Comparison of ENCODE assay signal across 10 mouse cellular contexts in the genomic region with DNA sequence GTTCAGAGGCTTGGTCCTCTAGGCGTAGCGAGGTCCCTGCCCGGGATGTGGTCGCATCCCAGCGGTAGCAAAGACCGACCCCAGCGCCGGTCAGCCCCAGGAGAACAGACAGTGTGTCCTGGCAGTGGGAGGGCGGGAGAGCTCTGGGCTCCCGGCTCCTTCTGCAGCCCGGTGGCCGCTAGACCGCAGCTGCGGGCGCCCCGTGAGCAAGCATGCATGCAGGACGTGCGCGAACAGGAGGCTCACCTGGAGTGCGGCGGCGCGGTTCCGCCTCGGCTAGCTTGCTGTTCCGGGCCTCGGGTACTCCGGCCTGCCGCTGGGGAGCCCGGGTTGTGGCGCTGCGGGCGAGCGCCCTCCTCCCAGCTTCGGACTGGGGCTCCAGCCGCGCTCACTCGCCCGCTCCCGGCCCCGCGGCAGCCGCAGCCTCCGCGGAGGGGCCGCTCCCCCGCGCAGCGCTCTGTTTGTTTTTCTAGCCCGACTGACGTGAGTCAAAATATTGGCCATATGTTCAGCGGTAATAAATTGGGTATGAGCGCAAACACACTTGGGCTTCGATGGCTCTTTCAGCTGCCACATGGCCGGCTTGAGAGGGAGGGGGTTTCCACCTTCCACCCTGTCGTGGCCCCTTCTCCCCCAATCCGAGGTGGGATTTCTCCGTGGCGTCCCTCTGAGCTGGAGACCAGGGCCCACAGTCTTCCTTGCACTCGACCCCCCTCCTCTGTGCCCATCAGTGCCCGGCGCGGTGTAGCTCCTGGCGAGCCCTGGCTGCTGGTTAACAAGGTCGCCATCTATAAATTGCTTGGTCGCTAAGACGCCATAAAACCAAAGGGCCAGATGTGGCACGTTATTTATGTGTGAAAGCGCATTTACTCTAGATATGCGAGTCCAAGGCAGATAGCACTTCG. TPM values are rescaled to one million over a fixed set of nuclear protein-coding genes. Genes with fewer than 3 reads are reported as not detected.
DNase-seq lines count a peak whose midpoint lies in the region; ATAC-seq and TF ChIP-seq lines count a peak whose summit lies in the region.
"Had no signal": no experiment of that assay in that cellular context is flagged by ENCODE, and none has a peak within 500 bp of the region (broad histone marks: within the 10 kb centered on the region; RNA-seq: fewer than 3 reads in every experiment).

No protein-coding gene starts in this region.

- no peak for TF ChIP-seq CTCF in heart, adult 2 months (IDR thresholded peaks at IDR 0.05)

- TF ChIP-seq EP300 in heart, adult 2 months (IDR thresholded peaks at IDR 0.05; ENCODE audit: insufficient read depth, low read depth, low read length): no peak

- H3K79me2 ChIP-seq in heart, adult 2 months (replicated peaks; ENCODE audit: control insufficient read depth, insufficient read depth, low read length): no peaks in the 10 kb centered on the region

- H3K27ac ChIP-seq in heart, embryonic 16.5 days (ENCODE audit: low read length): no peak overlapping the region
- no peak overlapping the region for H3K27ac ChIP-seq in heart, adult 2 months
- H3K27ac ChIP-seq in hindbrain, embryonic 14.5 days: no peak overlapping the region
- peak overlapping the region; percentile 28; the same call in 1 of the 2 replicates for H3K27ac ChIP-seq in midbrain, embryonic 16.5 days (ENCODE audit: low read length)

- H3K4me3 ChIP-seq in heart, embryonic 16.5 days (ENCODE audit: low read length): peak overlapping the region; percentile 48
- no peak overlapping the region for H3K4me3 ChIP-seq in heart, adult 2 months
- peak overlapping the region; percentile 27 for H3K4me3 ChIP-seq in hindbrain, embryonic 14.5 days (replicated peaks; ENCODE audit: low read length)
- peak overlapping the region; percentile 40 for H3K4me3 ChIP-seq in midbrain, embryonic 16.5 days (ENCODE audit: low read depth, low read length)

- WGBS in heart, embryonic 16.5 days: 1% methylated on average over 61 of the region's 71 CpGs
- 1% methylated on average over 71 of the region's 71 CpGs for WGBS in heart, adult 2 months
- under 1% methylated on average over 67 of the region's 71 CpGs for whole genome bisulfite sequencing in hindbrain, embryonic 14.5 days
- under 1% methylated on average over 69 of the region's 71 CpGs for WGBS in midbrain, embryonic 16.5 days

- H3K9ac ChIP-seq in heart, embryonic 16.5 days (ENCODE audit: low read length): no peak overlapping the region; the same call in 1 of the 2 replicates
- no peak overlapping the region for H3K9ac ChIP-seq in heart, adult 2 months (ENCODE audit: low read depth, low read length)
- no peak overlapping the region; the same call in 1 of the 2 replicates for H3K9ac ChIP-seq in hindbrain, embryonic 14.5 days
- peak overlapping the region; percentile 56 for H3K9ac ChIP-seq in midbrain, embryonic 16.5 days (ENCODE audit: low read depth, low read length)

- peaks cover 15% of the 10 kb centered on the region for H3K4me1 ChIP-seq in heart, embryonic 16.5 days (ENCODE audit: control insufficient read depth, insufficient read depth, low read length)
- no peaks in the 10 kb centered on the region for H3K4me1 ChIP-seq in heart, adult 2 months (ENCODE audit: control insufficient read depth, insufficient read depth, low read length)
- peaks cover 17% of the 10 kb centered on the region for H3K4me1 ChIP-seq in hindbrain, embryonic 14.5 days (replicated peaks; ENCODE audit: control insufficient read depth, insufficient read depth, low read length)
- H3K4me1 ChIP-seq in midbrain, embryonic 16.5 days (ENCODE audit: control insufficient read depth, insufficient read depth, low read length): peaks cover 15% of the 10 kb centered on the region

- intact Hi-C loops in heart, adult 2 months (cut with DNase I): no loop called here

- H3K36me3 ChIP-seq in heart, embryonic 16.5 days (ENCODE audit: control insufficient read depth, insufficient read depth): no peaks in the 10 kb centered on the region
- H3K36me3 ChIP-seq in heart, adult 2 months (ENCODE audit: control insufficient read depth, insufficient read depth, low read length): no peaks in the 10 kb centered on the region
- H3K36me3 ChIP-seq in hindbrain, embryonic 14.5 days (replicated peaks; ENCODE audit: control insufficient read depth, insufficient read depth): no peaks in the 10 kb centered on the region
- no peaks in the 10 kb centered on the region for H3K36me3 ChIP-seq in midbrain, embryonic 16.5 days (ENCODE audit: control insufficient read depth, insufficient read depth, low read length)

- no peak for TF ChIP-seq POLR2A in heart, adult 2 months (IDR thresholded peaks at IDR 0.05; ENCODE audit: insufficient read depth, low read depth, low read length)

- H3K9me3 ChIP-seq in heart, embryonic 16.5 days (replicated peaks; ENCODE audit: control insufficient read depth, low read length): no peaks in the 10 kb centered on the region
- no peaks in the 10 kb centered on the region for H3K9me3 ChIP-seq in hindbrain, embryonic 14.5 days (ENCODE audit: control insufficient read depth, low read length)
- no peaks in the 10 kb centered on the region for H3K9me3 ChIP-seq in midbrain, embryonic 16.5 days (replicated peaks; ENCODE audit: control insufficient read depth, low read length, poor library complexity, severe bottlenecking)

- ATAC-seq in heart, embryonic 16.5 days (replicated peaks; ENCODE audit: extremely low read depth, insufficient read depth, low FRiP score): no peak
- 0 out of 2 replicates have a peak, but pooled peaks have one; percentile 20 for ATAC-seq in common myeloid progenitor, adult 5-6 weeks (replicated peaks; ENCODE audit: low read depth, poor library complexity, severe bottlenecking)
- peak; percentile 46; the same call in 1 of the 2 replicates for ATAC-seq in hindbrain, embryonic 14.5 days (ENCODE audit: low FRiP score)
- peak; percentile 46 for ATAC-seq in midbrain, embryonic 16.5 days

- peaks cover 87% of the 10 kb centered on the region for H3K27me3 ChIP-seq in heart, embryonic 16.5 days (ENCODE audit: control insufficient read depth, insufficient read depth, low read length)
- peaks cover 29% of the 10 kb centered on the region for H3K27me3 ChIP-seq in heart, adult 2 months (ENCODE audit: control insufficient read depth, insufficient read depth, low read length)
- peaks cover 96% of the 10 kb centered on the region for H3K27me3 ChIP-seq in hindbrain, embryonic 14.5 days (ENCODE audit: control insufficient read depth, insufficient read depth, low read length)
- peaks cover 70% of the 10 kb centered on the region for H3K27me3 ChIP-seq in midbrain, embryonic 16.5 days (ENCODE audit: control insufficient read depth, insufficient read depth, low read depth, low read length)

- H3K4me2 ChIP-seq in heart, embryonic 16.5 days (ENCODE audit: low read depth, low read length): peak overlapping the region; percentile 67
- H3K4me2 ChIP-seq in hindbrain, embryonic 14.5 days (replicated peaks): peak overlapping the region; percentile 55
- H3K4me2 ChIP-seq in midbrain, embryonic 16.5 days (ENCODE audit: low read length): peak overlapping the region; percentile 66

- no peak for DNase-seq in heart, adult 2 months
- no peak for DNase-seq in hindbrain, embryonic 14.5 days (ENCODE audit: low spot score)
- no peak for DNase-seq in thymus, postnatal 10 days (ENCODE audit: low spot score in 2 of 2)
- no peak for DNase-seq in lung, postnatal 14 days
- DNase-seq in thymus, postnatal 0 days (ENCODE audit: low spot score): no peak
- DNase-seq: spleen, adult 18-20 months had no signal

RNA-seq across cellular contexts. Expression of a gene that starts 0.9 kb away (rescaled TPM):
- not detected in 2 replicates for polyA plus RNA-seq in heart, embryonic 16.5 days (2015; fragmentation: Nextera tagmentation; extraction: Ambion mirVana)
- total RNA-seq in heart, adult 2 months (2021): not detected
- polyA plus RNA-seq in heart, adult 2 months (2012; rRNA removed): not detected in 2 replicates
- not detected in 2 replicates for total RNA-seq in common myeloid progenitor, adult 5-6 weeks (2017)
- 5.0 and 5.1 TPM in 2 replicates for polyA plus RNA-seq in hindbrain, embryonic 14.5 days (2014; fragmentation: Nextera tagmentation; extraction: Ambion mirVana)
- polyA plus RNA-seq in midbrain, embryonic 16.5 days (2015; fragmentation: Nextera tagmentation; extraction: Ambion mirVana): 8.5 and 8.7 TPM in 2 replicates
- polyA plus RNA-seq in thymus, postnatal 0 days (2015; fragmentation: Nextera tagmentation; extraction: Ambion mirVana): not detected in 2 replicates
- total RNA-seq: MEL had no signal
